Mouse (Mus musculus) R1 (cell line): Measurements from ENCODE around the gene Bcan.

Experiments
- DNase-seq: peaks from one replicate; pipeline ENCODE4 v3.0.0-alpha.2; 2018; ENCODE audit warnings: low read depth, low spot score

Gene Bcan

GRCm38 (mm10) chr3:87972203-87972664 lies 27.8 kb downstream of the Bcan start:
- DNase-seq, result no peak

DNA sequence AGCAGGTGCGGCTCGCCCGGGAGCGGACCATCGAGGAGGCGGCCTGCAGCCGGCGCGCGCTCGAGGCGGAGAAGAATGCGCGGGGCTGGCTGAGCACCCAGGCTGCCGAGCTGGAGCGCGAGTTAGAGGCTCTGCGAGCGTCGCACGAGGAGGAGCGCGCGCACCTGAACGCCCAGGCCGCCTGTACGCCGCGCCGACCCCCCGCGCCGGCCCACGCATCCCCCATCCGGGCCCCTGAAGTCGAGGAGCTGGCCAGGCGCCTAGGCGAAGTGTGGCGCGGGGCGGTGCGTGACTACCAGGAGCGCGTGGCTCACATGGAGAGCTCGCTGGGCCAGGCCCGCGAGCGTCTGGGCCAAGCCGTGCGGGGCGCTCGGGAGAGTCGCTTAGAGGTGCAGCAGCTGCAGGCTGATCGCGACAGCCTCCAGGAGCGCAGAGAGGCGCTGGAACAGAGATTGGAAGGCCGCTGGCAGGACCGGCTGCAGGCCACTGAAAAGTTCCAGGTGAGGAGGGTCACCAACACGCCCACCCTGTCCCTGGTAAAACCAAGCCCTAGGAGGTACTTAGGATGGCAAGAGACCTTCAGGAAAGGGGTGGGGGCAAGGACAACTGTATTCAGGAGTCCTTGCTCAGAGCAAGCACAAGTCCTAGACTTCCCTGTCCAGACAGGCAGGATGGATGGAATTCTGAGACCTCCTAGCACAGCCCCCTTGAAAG lies 28.4 kb downstream of the Bcan start:
- DNase-seq, result peak; percentile 43

DNA sequence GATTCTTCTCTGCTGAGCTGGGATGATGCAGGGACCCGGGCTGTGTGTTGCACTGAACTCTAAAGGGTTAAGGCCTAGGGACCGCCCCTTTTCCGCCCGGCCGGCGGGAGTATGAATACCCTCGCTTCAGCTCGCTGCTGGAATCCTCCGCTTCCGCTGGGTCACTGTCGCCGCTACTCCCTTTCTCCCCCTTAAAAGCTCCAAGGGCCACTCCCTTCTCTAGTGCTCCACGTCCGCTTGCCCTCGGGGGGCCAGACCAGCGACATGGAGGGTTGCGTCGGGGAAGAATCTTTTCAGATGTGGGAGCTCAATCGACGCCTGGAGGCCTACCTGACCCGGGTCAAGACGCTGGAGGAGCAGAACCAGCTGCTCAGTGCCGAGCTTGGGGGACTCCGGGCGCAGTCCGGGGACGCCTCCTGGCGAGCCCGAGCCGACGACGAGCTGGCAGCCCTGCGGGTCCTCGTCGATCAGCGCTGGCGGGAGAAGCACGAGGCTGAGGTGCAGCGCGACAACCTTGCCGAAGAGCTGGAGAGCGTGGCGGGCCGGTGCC lies 29.0 kb downstream of the Bcan start, which contains the start of gene Nes:
Gene Nes (plus strand): TSS at position 140 of the 550 bp plus-strand sequence.
- DNase-seq, result peak; percentile 93

GRCm38 (mm10) chr3:87970184-87970938 lies 29.7 kb downstream of the Bcan start:
- DNase-seq, result peak; percentile 84

- peak; percentile 98 for DNase-seq
Measured at GRCm38 (mm10) chr3:87960586-87961191, 39.3 kb downstream of the Bcan start.

- DNase-seq, result no peak
Measured at GRCm38 (mm10) chr3:87960191-87960585, 39.8 kb downstream of the Bcan start.

- DNase-seq, result no peak
Measured at GRCm38 (mm10) chr3:87959371-87959770, 40.7 kb downstream of the Bcan start.

- no peak for DNase-seq
Measured at GRCm38 (mm10) chr3:87958967-87959366, 41.1 kb downstream of the Bcan start.

DNA sequence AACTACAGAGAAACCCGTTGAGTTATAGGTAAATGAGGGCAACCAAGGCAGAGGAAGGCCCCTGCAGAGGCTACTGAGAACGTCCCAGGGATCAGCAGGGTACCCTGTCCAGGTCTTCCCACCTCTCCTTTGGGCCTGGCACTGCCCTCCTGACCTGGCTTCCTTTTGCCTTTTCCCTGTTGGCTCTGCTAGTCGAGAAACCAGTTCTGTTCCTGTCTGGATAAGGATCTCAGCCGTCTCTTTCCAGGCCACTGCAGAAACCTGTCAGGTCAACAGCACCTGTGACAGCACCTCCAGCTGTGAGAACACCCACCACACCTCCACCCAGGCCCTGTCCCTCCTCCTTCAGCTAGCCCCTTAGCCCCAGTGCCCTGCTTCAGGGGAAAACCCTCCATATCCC lies 41.6 kb downstream of the Bcan start:
- no peak for DNase-seq

DNA sequence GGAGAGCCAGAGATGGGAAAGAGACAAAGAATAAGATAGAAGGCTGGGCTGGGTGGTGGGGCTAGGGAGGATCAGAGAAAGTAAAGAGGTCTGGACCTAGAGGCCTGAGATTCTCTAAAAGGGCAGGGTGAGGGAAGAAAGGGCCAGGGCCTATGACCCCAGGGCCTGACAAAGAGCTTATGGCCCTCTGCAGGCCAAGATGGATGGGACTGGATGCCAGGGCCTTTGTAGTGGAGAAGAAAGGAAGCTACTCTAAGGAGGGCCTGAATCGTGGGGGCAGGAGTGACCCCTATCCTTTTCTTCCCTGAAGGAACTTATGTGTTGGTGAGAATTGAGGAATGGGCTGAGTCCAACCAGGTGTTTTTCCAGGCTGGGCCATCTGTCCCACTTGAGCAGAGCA lies 42.0 kb downstream of the Bcan start:
- DNase-seq, result no peak

- DNase-seq, result peak; percentile 53
Measured at GRCm38 (mm10) chr3:87952440-87952839, 47.6 kb downstream of the Bcan start.

- no peak for DNase-seq
Measured at GRCm38 (mm10) chr3:87951946-87952345, 48.1 kb downstream of the Bcan start.

DNA sequence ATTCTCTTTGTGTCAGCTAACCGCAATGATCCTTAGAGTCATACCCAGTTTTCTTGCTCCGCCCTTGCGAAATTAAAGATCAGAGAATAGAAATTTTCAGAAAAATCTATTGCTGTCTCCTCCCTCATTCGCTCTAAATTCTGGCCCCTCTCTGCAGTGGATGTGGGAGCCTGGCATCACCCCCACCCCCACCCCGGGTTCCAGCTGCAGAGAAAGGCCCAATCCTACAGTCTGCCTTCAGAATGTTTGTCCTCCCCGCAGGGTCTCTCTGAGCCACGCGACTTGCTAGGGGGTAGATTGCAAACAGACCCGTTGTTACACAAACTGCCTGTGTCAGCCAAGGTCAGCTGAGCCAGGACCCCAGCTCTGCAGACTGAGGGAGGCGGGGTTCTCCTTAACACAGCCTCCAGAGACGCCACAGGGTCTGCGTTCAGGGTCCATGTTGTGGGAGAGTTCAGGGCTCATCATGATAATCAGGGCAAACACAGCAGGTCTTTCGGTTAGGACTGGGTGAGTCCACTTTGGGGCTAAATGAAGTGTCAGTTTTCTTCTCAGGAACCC lies 50.0 kb downstream of the Bcan start:
- peak; percentile 46 for DNase-seq

GRCm38 (mm10) chr3:87949266-87949954 lies 50.6 kb downstream of the Bcan start:
- DNase-seq, result no peak

GRCm38 (mm10) chr3:87948378-87949265 lies 51.4 kb downstream of the Bcan start, which contains the start of gene Crabp2:
Gene Crabp2, plus strand, starts transcription at chr3:87948666.
- DNase-seq, result peak; percentile 73

DNA sequence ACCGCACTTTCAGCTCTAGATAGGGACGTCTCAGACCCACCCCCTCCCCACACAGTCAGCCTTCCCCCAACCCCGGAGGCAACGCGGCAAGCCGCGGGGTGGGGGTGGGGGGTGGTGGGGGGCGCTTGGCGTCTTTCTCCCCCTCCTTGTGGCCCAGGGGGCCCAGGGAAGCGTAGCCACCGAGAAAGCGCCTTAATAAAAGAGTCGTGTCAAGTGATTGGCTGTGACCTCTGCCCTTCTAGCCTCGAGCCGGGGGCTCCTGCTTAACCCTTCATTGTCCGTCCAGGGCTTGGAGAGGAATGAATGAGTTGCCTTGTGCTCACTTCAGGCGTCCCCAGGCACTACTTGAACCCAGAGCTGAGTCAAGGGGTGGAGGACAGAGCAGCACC lies 52.2 kb downstream of the Bcan start:
- DNase-seq, result peak; percentile 51

- no peak for DNase-seq
Measured at GRCm38 (mm10) chr3:87947056-87947810, 52.8 kb downstream of the Bcan start.

- DNase-seq, result no peak
Measured at GRCm38 (mm10) chr3:87946541-87946860, 53.5 kb downstream of the Bcan start.

DNA sequence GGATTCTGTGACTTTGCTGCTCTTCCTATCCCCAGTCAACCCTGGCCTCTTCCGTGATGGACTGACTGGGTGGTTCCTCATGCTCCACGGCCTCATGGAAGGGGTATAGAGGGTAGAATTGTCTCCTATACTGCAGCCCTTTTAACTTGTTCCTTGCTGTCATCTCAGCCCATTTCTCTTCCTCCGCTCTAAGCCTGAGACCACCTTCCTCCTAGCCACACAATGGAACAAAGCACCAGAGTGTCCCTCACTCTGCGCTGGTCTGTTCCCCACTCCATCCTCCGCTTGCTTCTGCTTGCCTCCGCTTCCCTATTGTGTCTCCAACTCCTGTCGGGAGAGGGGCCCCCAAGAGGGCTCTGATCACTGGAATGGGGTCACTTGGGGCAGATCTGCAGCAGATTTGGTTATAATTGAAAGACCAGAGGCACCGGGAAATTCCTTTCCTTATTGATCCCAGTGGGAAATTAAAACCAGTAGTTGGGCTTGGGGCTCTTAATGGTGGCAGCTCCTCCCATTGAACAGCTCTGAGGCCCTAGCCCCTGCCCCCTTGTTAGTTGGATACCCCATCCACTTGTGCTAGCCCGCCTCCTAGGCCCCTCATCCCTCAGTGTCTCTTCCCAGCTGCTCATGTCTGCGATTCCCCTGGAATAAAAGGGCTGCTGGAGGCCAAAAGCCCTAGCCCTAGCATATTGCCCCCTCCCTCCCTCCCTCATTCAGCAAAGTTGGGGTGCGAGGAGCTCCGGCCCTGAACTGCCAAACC lies 54.1 kb downstream of the Bcan start:
- no peak for DNase-seq
